Mouse (Mus musculus): ENCODE data around the gene Cyp26b1.

DNA sequence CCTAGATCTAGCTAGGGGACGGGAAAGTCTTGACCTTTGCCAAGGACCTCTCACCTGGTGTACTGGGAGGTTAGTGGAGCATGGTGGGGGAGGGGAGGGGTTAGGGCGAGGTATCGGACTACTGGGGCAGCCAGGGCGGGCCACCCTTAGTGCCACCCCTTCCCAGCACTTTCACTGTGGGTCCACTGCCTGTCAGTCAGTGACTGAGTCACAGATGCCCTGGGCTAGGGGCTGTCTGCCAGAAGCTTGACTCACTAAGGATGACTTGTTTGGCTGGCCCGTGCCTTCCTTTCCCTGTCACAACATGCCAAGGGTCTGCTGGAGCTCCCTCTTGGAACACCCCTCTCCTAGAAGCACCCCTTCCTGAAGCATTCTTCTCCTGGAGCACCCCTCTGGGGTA, 28.5 kb downstream of the Cyp26b1 start:
- no peak for TF ChIP-seq EP300 (IDR thresholded peaks at IDR 0.05; ENCODE audit: low read depth)
- TF ChIP-seq CTCF (IDR thresholded peaks at IDR 0.05; ENCODE audit: low read depth): no peak

Data from heart, postnatal 0 days (tissue).